Mouse (Mus musculus): Measurements from ENCODE around the gene 4833439L19Rik. TPM values are rescaled to one million over a fixed set of nuclear protein-coding genes. Genes with fewer than 3 reads are reported as not detected.

4833439L19Rik gene
- polyA plus RNA-seq, 1 experiment from 2014 or later: 142 TPM

GRCm38 (mm10) chr13:54564232-54565200 lies 719 bp downstream of the 4833439L19Rik start:
- Histone ChIP-seq H3K36me3 (peaks cover 26% of the 10 kb centered on the region), H3K9me3 (replicated peaks) (no peaks in the 10 kb centered on the region), H3K27me3 (no peaks in the 10 kb centered on the region), H3K4me2 (replicated peaks) (peak overlapping the region; percentile 82), H3K27ac (replicated peaks) (peak overlapping the region; percentile 73), H3K4me1 (peaks cover 9% of the 10 kb centered on the region), H3K9ac (peak overlapping the region; percentile 93), H3K4me3 (replicated peaks) (peak overlapping the region; percentile 97)
- 13% methylated on average over 36 of the region's 45 CpGs for WGBS
- ATAC-seq (ENCODE audit: insufficient number of reproducible peaks, low FRiP score, low TSS enrichment, low read depth): peak; percentile 17

GRCm38 (mm10) chr13:54562562-54562961 lies 2.7 kb downstream of the 4833439L19Rik start:
- Histone ChIP-seq H3K4me1 (peaks cover 9% of the 10 kb centered on the region), H3K4me2 (replicated peaks) (no peak overlapping the region), H3K27ac (replicated peaks) (no peak overlapping the region), H3K9me3 (replicated peaks) (no peaks in the 10 kb centered on the region), H3K9ac (no peak overlapping the region), H3K36me3 (peaks cover 45% of the 10 kb centered on the region), H3K27me3 (no peaks in the 10 kb centered on the region), H3K4me3 (replicated peaks) (no peak overlapping the region)
- WGBS: 72% methylated on average over 7 of the region's 7 CpGs
- ATAC-seq (ENCODE audit: insufficient number of reproducible peaks, low FRiP score, low TSS enrichment, low read depth): no peak

- Histone ChIP-seq H3K36me3 (peaks cover 65% of the 10 kb centered on the region), H3K27me3 (no peaks in the 10 kb centered on the region), H3K4me2 (replicated peaks) (no peak overlapping the region), H3K4me3 (replicated peaks) (no peak overlapping the region), H3K27ac (replicated peaks) (no peak overlapping the region), H3K4me1 (peaks cover 9% of the 10 kb centered on the region), H3K9me3 (replicated peaks) (no peaks in the 10 kb centered on the region), H3K9ac (no peak overlapping the region)
- no peak for ATAC-seq (ENCODE audit: insufficient number of reproducible peaks, low FRiP score, low TSS enrichment, low read depth)
- WGBS: 91% methylated on average over 7 of the region's 7 CpGs
Measured at GRCm38 (mm10) chr13:54560608-54561007, 4.6 kb downstream of the 4833439L19Rik start.

- H3K36me3 ChIP-seq: peaks cover 72% of the 10 kb centered on the region
- no peak overlapping the region for H3K9ac ChIP-seq
- H3K4me3 ChIP-seq (replicated peaks): no peak overlapping the region
- H3K4me2 ChIP-seq (replicated peaks): no peak overlapping the region
- no peaks in the 10 kb centered on the region for H3K9me3 ChIP-seq (replicated peaks)
- H3K27ac ChIP-seq (replicated peaks): no peak overlapping the region
- peaks cover 9% of the 10 kb centered on the region for H3K4me1 ChIP-seq
- H3K27me3 ChIP-seq: no peaks in the 10 kb centered on the region
- WGBS: 92% methylated on average over 2 of the region's 2 CpGs
- ATAC-seq (ENCODE audit: insufficient number of reproducible peaks, low FRiP score, low TSS enrichment, low read depth): no peak
Measured at GRCm38 (mm10) chr13:54559656-54560055, 5.6 kb downstream of the 4833439L19Rik start.

GRCm38 (mm10) chr13:54557652-54558051 lies 7.6 kb downstream of the 4833439L19Rik start:
- Histone ChIP-seq H3K27ac (replicated peaks) (no peak overlapping the region), H3K27me3 (no peaks in the 10 kb centered on the region), H3K4me3 (replicated peaks) (no peak overlapping the region), H3K4me1 (no peaks in the 10 kb centered on the region), H3K9me3 (replicated peaks) (no peaks in the 10 kb centered on the region), H3K4me2 (replicated peaks) (no peak overlapping the region), H3K36me3 (peaks cover 83% of the 10 kb centered on the region), H3K9ac (no peak overlapping the region)
- WGBS: 95% methylated on average over 1 of the region's 1 CpGs
- ATAC-seq (ENCODE audit: insufficient number of reproducible peaks, low FRiP score, low TSS enrichment, low read depth): no peak

- ATAC-seq (ENCODE audit: insufficient number of reproducible peaks, low FRiP score, low TSS enrichment, low read depth): no peak
- 92% methylated on average over 3 of the region's 3 CpGs for WGBS
- no peaks in the 10 kb centered on the region for H3K4me1 ChIP-seq
- no peaks in the 10 kb centered on the region for H3K27me3 ChIP-seq
- peaks cover 91% of the 10 kb centered on the region for H3K36me3 ChIP-seq
- no peaks in the 10 kb centered on the region for H3K9me3 ChIP-seq (replicated peaks)
- no peak overlapping the region for H3K9ac ChIP-seq
- H3K4me2 ChIP-seq (replicated peaks): no peak overlapping the region
- H3K4me3 ChIP-seq (replicated peaks): no peak overlapping the region
- H3K27ac ChIP-seq (replicated peaks): no peak overlapping the region
Measured at GRCm38 (mm10) chr13:54556796-54557195, 8.4 kb downstream of the 4833439L19Rik start.

GRCm38 (mm10) chr13:54556176-54556575 lies 9.1 kb downstream of the 4833439L19Rik start:
- Histone ChIP-seq H3K9ac (no peak overlapping the region), H3K27me3 (no peaks in the 10 kb centered on the region), H3K36me3 (peaks cover 93% of the 10 kb centered on the region), H3K4me1 (no peaks in the 10 kb centered on the region), H3K9me3 (replicated peaks) (no peaks in the 10 kb centered on the region), H3K27ac (replicated peaks) (no peak overlapping the region), H3K4me2 (replicated peaks) (no peak overlapping the region), H3K4me3 (replicated peaks) (no peak overlapping the region)
- 93% methylated on average over 9 of the region's 9 CpGs for WGBS
- no peak for ATAC-seq (ENCODE audit: insufficient number of reproducible peaks, low FRiP score, low TSS enrichment, low read depth)

GRCm38 (mm10) chr13:54548036-54548435 lies 17.2 kb downstream of the 4833439L19Rik start:
- Histone ChIP-seq H3K36me3 (peaks cover 60% of the 10 kb centered on the region), H3K27ac (replicated peaks) (no peak overlapping the region), H3K4me3 (replicated peaks) (no peak overlapping the region), H3K4me1 (no peaks in the 10 kb centered on the region), H3K27me3 (no peaks in the 10 kb centered on the region), H3K4me2 (replicated peaks) (no peak overlapping the region), H3K9ac (no peak overlapping the region), H3K9me3 (replicated peaks) (no peaks in the 10 kb centered on the region)
- 87% methylated on average over 7 of the region's 7 CpGs for WGBS
- no peak for ATAC-seq (ENCODE audit: insufficient number of reproducible peaks, low FRiP score, low TSS enrichment, low read depth)

GRCm38 (mm10) chr13:54532134-54532533 lies 33.1 kb downstream of the 4833439L19Rik start:
- ATAC-seq (ENCODE audit: insufficient number of reproducible peaks, low FRiP score, low TSS enrichment, low read depth): no peak

GRCm38 (mm10) chr13:54527140-54527539 lies 38.1 kb downstream of the 4833439L19Rik start:
- H3K27ac ChIP-seq (replicated peaks): no peak overlapping the region
- H3K36me3 ChIP-seq: peaks cover 70% of the 10 kb centered on the region
- H3K9me3 ChIP-seq (replicated peaks): no peaks in the 10 kb centered on the region
- H3K4me3 ChIP-seq (replicated peaks): no peak overlapping the region
- WGBS: 88% methylated on average over 6 of the region's 6 CpGs
- no peak overlapping the region for H3K4me2 ChIP-seq (replicated peaks)
- H3K4me1 ChIP-seq: no peaks in the 10 kb centered on the region
- H3K27me3 ChIP-seq: no peaks in the 10 kb centered on the region
- H3K9ac ChIP-seq: no peak overlapping the region
- no peak for ATAC-seq (ENCODE audit: insufficient number of reproducible peaks, low FRiP score, low TSS enrichment, low read depth)

More at GRCm38 (mm10) chr13:54532134-54532533, 33.1 kb downstream of the 4833439L19Rik start:
- Histone ChIP-seq H3K36me3 (peaks cover 59% of the 10 kb centered on the region), H3K9ac (no peak overlapping the region), H3K4me1 (no peaks in the 10 kb centered on the region), H3K27ac (replicated peaks) (no peak overlapping the region), H3K4me2 (replicated peaks) (no peak overlapping the region), H3K9me3 (replicated peaks) (no peaks in the 10 kb centered on the region), H3K4me3 (replicated peaks) (no peak overlapping the region), H3K27me3 (no peaks in the 10 kb centered on the region)

GRCm38 (mm10) chr13:54521181-54521580 lies 44.1 kb downstream of the 4833439L19Rik start:
- Histone ChIP-seq H3K4me2 (replicated peaks) (no peak overlapping the region), H3K27me3 (no peaks in the 10 kb centered on the region), H3K27ac (replicated peaks) (no peak overlapping the region), H3K4me1 (no peaks in the 10 kb centered on the region), H3K9ac (no peak overlapping the region), H3K4me3 (replicated peaks) (no peak overlapping the region), H3K9me3 (replicated peaks) (no peaks in the 10 kb centered on the region), H3K36me3 (peaks cover 25% of the 10 kb centered on the region)
- ATAC-seq (ENCODE audit: insufficient number of reproducible peaks, low FRiP score, low TSS enrichment, low read depth): no peak
